Mouse (Mus musculus): Measurements from ENCODE around the gene Tpst2.
A peak's percentile ranks its signal among the peaks of the same experiment; 100 is the strongest.

Tpst2 gene

DNA sequence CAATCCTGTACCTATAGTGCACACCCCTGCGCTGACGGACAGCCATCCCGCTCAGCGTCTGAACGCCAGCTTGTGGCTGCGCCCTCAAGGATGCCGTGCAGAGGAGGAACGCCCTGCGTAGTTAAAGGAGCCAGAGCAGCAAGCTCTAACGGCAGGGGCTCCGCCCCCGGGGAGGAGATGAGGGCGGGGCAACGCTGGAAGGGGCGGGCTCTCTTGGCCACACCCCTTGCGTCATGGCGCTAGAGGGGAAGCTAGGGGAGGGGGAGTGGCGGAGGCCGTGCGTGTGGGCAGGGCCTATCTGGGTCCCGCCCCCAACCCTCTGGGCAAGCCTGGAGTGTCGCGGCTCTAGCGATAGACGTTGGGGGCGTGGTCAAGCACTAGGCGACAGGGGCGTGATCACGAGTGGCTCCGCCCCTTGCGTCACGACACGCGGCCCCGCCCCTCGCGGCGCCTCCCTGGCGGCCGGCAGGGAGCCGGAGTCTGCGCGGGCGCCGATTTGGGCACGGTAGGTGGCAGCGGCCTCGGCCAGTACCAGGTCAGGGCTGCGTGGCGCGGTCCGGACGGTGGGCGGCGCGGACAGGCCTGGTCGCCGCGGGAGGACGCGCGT, at the start of gene Tpst2:
Gene Tpst2, plus strand, starts transcription at position 425 of the 607 bp plus-strand sequence.
- DNase-seq, result peak; percentile 100

DNA sequence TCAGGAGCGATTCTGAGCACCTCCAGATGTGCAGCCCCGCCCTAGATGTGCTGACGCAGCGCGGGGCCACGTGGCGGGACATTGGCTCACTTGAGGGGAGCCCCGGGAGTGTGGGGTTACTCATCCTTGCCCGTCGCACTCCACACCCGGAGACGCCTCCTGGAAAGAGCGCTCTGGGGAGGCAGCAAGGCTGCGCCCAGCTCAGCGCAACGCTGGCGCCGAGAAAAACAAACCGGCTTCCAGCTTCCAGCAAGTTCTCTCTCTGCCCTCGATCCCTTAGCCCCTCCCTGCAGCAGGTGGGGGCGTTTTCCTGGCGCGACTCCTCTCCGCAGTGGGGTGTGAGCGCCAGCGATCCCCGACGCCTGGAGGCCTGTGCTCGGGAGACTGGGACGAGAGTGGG, 49.1 kb upstream of the Tpst2 start:
- peak; percentile 81 for DNase-seq

DNA sequence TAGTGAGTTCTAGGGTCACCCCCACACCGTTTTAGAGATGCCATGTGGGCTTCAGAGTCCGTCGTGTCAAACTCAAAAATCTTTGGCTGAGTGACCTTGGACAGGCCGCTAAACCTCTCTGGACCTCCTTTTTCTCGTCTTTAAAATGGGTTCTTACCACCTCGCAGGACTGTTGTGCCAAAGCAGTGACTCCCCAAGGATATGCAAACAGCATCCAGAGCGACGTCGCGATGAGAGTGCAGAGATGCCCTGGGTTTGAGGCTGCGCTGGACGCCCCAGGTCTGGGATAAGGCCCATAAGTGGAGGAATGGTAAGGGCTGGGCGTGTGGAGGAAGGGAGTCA, 48.6 kb upstream of the Tpst2 start:
- no peak for DNase-seq

DNA sequence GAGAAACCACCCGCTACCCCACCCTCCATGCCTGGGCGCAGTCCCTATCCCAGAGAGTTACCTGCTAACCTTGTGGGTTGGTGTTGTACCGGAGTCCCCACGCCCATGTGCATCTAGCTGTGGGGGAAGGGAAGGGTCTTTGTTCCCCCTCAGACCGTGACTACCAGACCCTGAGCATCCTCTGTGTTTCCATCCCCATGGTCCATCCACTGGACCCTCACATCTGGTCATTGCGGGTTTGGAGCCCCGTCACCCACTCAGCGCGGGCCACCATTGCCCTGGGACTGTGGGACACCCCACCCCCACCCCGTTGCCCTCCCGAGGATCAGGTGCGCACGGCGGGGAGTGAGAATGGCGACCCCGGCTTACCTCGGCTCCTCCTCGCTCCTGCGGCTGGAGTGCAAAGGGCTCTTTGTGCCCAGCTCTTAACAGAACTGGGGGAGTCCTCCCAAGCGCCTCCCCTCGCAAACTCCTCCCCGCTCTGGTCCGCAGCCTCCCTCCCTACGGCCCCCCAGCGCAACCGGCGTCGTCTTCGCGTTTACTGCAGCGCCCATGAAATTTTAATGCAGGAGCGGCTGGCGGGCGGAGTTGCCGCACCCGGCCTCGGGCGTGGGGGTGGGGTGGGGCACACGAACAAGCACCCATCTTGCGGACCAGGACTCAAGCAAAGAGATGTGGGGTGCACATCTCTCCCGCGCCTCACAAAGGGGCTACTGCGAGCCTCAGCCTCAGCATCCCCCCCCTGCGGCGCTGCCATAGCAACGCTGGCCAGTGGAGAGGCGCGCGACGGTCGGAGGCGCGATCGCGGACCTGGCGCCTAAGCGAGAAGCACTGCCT, 48.0 kb upstream of the Tpst2 start:
- peak; percentile 84 for DNase-seq

DNA sequence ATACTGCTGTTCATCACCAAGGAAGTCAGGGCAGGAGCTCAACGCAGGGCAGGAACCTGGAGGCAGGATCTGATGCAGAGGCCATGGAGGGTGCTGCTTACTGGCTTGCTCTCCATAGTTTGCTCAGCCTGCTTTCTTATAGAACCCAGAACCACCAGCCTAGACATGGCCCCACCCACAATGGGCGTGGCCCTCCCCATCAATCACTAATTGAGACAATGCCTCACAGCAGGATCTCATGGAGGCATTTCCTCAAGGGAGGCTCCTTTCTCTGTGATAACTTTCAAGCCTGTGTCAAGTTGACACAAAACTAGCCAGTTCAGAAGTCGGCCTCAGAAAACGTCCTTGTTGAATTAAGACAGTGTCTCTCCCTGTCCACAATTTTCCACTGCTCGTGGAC, 40.7 kb upstream of the Tpst2 start:
- no peak for DNase-seq

DNA sequence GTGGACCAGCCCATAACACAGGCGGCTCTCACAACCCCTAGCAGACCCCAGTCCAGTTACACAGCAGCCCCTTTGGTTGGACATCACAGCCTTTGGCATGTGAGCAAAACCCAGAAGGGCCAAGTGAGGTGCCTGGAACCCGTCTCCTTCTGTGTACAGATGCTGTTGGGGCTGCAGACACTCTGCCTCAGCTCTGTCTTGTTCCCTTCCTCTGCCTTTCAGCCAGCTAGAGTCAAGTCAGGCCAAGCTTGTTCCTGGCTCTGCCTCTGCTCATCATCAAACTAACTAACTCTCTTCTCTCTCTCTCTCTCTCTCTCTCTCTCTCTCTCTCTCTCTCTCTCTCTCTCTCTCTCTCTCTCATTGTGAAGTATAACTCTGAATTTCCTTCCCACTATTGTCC, 39.9 kb upstream of the Tpst2 start:
- no peak for DNase-seq

DNA sequence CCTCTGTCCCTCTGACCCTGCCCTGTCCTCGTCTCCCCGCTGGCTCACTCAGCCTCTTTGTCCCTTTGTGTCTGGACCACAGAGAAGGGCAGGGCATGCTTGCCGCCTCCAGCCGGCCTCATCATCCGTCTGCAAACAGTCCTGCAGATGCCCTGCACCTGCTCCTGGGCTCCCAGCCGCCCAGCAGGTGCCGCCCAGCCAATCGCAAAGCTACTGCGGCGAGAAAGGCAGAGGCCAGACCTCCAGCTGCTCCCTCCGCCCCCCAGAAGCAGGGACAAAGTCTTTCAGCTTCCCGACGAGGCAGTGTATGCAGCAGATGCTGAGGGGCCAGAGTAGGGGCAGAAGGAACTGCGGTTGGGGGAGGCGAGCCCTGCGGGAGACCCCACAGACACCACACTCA, 39.1 kb upstream of the Tpst2 start:
- no peak for DNase-seq

DNA sequence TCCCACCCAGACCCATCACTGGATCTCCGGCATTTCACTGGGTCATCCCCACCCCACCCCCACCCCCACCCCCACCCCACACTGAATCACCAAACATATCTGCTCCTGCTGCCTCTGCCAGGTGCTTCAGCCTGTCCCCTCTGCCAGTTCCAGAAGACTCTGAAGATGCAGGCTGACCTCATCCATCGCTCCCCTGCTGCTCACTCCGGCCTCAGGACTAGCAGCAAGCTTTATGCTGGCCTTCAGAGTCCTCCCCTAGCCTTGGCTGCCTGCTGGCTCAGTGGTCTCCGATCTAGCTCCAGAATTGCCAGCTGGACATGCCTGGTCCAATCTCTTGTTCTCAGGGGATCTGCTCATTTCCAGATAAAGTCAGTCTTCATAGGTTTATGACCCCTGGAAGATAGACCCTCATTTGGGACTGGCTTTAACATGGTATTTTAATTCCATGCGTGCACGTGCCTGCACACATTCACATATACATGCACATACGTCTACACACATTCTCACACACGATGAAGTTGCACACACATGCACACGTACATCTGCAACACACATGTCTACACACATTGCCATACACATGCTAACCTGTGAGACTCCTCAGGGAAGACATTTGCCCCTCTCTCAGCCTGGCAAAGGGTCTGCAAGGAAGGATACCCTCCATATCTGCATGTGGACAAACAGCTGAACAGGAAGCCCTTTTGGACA, 38.5 kb upstream of the Tpst2 start:
- DNase-seq, result no peak

DNA sequence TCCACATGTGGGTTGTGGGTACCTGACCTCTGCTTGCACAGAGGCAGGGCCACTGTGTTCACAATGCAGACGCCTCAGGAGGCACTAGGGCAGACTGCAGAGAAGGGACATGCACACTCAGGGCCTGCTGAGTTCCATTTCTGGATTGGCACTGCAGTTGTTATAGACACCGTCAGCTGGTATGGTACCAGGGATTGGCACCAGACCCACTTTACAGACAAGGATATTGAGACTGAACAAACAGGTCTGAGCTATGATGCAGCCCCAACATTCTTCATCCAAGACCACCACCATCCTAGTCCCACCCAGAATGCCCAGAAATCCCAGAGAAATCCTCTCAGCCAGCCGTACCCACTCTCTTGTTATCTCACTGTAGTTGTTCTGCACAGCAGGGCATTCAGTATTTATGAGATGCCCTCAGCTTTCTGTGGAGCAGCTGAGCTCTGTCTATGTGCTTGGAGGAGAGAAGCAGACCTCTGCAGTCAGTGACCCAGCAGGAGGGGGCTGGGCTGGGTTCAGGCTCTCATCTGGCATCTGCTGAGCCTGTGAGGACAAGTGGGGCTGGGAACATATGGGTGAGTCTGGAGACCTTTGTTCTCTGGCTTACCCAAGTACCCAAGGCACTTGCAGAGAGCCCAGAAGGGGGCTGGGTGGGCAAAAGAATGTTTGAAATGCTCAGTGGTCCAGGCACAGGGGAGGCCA, 37.6 kb upstream of the Tpst2 start:
- no peak for DNase-seq

DNA sequence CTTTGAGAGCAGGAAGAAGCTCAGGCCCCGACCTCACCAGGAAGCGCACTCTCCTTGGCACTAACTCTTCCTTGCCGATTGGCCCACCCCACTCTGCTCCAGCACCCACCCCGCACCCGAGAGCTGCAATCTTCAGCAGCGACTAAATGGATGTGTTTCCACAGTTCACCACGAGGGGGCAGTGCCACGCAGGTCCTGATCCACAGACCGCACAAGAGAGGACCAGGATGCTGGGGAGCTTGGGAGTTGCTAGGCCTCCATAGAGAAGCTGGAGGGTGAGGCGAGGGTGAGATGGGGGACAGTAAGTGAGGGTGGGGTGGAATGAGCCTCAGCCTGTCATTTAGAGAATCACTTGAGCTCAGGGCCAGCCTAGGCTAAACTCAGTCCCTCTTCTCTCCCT, 35.7 kb upstream of the Tpst2 start:
- DNase-seq, result peak; percentile 82

DNA sequence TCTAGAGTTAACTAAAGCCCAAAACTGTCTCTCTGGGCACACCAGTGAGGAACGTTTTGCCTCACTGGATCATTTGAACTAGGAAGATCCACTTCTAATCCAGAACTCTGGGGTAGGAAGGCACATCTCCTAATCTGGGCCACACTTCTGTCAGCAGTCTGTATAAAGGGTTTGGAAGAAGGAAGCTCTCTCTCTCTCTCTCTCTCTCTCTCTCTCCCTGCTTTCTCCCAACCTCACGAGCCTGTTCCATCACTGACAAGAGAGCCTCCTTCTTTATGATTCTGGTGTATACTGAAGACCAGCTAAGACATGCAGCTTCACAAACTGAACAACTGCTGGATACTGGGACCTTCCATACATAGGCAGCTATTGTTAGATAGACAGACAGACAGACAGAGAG, 34.6 kb upstream of the Tpst2 start:
- DNase-seq, result no peak

DNA sequence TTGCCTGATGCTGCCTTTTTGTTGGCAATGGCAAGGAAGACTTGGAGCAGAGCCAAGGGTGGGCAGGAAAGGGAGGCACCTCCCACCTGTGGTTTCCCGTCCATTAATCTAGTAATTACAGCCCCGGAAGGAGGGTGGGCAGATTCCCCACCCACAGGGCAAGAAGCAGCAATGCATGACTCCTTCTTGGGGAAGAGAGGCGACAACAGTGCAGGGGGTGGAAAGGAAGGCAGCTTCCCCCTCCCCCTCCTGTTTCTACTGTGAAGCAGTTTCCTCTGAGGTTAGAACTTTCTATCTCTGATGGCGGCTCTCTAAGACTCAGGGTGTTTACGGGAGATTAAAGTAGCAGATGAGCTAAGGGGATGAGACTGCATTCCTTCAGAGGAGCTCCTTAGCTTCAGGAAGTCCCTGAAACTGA, 34.1 kb upstream of the Tpst2 start:
- no peak for DNase-seq

DNA sequence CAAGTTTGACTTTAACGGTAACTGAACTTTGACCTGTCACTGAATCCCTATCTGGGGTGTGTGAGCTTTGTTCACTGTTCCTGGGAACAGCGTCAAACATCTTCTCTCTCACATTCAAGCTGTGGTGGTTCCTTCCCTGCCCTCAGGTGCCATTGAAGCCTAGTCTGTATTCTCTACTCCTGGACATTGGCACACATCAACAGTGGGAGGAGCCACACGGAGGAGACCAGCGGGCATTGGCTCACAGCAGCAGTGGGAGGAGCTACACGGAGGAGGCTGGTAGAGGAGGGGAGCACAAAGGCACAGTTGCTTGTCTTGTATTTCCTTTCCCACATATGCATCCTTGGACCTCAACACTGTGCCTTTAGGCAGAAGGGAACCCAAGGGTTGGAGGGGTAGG, 33.5 kb upstream of the Tpst2 start:
- DNase-seq, result no peak

DNA sequence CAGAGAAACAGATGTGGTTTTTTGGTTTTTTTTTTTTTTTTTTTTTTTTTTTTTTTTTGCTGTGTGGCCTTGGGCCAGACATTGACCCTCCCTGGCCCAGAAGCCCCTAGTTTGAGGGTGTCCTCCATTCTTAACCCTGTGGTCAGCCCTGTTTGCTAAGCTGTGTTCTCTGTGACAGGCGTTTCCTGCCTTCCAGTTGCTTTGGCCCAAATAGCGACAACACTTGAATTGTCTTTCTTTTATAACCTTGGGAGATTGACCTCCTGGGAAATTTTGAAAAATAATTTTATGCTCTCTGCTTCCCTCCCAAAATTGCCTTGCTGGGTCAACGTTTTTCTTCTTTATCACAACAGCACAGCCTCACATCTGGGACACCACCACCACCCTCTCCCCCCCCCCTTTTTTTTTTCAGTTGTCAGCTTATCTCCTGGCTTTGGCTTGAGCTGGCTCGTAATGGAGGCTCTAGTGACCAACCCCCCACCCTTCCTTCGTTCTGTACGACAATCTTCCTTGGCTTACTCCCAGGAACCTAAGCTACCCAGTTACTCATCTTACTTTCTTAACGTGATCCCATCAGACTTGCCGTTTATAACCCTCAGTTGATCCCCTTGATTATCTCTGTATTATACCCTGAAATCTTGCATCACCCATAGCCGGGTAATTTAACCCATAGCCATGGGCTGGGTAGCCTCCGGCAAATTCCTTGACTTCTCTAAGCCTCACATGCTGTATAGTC, 32.8 kb upstream of the Tpst2 start:
- no peak for DNase-seq

DNA sequence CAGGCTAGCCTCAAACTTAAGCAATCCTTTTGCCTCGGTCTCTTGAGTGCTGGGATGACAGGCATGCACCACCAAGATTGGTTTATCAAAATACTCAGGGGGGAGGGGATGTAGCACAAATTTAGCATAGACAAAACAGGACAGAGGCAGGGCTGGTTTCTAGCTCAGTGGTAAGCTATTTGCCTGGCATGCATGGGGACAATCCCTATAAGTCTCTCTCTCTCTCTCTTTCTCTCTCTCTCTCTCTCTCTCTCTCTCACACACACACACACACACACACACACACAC, 32.3 kb upstream of the Tpst2 start:
- DNase-seq, result no peak

DNA sequence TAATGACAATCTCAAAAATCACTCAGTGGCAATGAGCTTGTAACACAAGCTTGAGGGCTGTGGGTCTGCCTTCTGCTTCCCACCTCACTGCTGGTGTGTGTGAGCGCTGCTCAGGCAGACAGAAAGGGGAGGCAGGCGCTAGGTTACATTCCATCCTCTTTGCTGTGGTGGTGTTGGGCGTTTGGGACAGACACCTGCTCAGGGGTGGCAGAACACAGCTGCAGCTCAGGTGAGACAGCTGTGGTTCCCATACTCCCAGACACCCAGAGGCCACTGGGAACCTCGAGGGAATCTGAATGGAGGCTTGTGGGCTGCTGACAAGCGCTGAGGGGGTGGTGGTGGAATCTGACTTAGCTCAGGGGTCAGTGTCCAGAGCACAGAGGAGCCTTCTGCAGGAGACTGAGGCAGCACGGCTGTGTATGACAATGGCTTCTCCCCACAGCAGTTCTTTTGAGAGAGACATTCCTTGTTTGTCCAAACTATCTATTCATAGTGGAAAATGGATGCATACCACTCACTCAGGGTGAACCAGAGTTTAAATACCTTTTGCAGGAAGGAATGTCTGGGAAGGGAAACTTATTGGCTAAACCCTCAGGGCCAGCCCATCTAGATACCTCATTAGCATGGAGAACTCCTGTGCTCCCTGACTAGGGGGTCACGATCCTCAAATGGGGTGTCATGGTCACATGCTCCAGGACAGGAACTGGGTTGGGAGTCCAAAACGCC, 31.4 kb upstream of the Tpst2 start:
- no peak for DNase-seq

DNA sequence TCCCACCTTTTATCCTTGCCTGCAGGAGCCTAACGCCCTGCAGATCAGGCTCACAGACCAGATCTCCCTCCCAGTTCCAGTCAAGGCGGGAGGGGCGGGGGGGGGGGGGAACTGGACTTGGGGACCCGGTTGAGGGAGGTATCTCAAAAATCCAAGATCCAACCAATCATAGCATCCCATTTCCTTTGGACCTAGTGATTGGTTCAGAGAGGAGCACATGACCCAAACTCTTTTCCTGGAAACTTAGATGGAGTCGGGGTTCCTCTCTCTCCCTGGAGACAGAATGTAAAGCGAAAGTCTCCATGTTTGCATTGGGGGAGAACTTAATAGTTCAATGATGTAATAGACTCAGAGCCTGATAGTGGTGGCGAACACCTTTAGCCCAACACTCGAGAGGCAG, 29.1 kb upstream of the Tpst2 start:
- no peak for DNase-seq

DNA sequence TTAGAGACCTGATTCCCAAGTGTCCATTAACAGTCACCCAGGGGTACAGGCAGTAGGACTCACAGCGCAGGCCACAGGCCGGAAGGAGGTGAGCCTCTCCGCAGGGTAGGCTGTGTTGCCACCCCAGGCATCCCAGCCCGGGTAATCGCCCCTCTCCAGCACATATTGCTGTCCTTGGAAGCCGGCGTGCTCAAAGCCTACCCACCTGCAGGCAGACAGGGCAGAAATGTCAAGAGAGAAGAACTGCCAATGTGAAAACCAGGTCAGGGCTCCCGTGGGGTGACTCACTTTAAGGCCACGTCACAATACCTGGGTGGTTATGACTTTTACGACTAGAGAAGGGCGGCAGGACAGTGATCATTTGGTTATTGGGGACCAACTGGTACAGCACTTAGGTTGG, 27.4 kb upstream of the Tpst2 start:
- no peak for DNase-seq

DNA sequence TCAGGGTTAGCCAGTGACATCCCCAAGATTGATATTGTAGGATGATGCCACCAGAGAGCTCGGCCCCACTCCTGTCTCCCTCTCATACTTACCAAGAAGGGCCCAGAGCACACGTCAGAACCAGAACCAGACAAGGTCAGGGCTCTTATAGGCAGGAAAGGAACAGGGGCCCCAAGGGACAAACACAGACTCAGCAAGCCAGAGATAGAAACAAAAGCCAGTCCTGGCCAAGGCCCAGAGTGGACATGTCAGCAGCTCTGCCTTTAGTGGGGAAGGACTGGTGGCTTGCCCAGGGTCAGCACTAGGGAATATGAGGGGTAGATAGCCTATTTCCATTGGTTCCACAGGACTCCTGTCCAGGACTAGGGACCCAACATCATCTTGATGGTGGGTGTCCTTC, 24.1 kb upstream of the Tpst2 start, which contains the start of gene Cryba4:
Gene Cryba4, minus strand, starts transcription at position 119 of the 400 bp plus-strand sequence.
- no peak for DNase-seq

DNA sequence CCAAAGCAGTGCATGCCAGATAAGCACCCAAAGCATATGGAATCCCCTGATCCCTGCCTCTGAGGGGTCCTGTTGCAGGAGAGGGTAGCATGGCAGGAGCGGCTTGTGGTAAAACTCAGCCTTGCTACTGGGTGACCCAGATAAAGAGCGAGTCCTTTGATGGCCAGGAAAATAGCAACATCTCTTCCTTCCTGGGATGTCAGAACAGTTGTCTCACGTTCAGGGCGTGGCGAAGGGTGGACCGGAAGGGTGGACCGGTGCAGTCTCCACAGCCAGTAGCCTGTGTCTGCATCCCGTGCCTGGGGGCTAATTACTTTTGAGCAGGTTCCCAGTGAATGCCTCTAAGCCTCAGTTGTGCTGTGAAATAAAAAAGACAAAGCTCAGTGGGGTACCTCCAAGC, 23.3 kb upstream of the Tpst2 start:
- DNase-seq, result no peak

DNA sequence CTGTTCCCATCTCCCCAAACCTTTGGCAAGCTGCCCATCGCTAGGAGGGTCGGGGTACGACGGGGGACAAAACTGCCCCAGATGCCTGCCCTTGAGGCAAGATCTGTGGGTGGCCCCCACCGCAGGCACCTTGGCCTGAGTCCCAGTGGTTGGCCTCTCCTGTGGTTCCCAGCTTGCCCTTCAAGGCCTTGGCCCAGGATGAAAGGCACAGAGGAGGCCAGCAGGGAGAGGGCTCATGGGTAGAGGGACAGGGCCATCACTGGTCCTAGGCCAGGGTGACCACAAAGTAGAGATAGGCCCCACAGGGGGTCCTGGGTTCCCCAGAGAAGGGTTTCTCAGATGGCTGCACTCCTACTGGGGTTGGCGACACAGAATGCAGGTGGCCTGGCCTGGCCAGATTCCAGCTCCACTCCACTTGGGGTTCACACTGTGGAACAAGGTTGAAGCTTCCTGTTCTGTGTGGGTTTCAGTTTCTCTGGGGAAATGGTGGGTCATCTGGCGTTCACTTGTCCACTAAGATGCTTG, 22.1 kb upstream of the Tpst2 start:
- DNase-seq, result peak; percentile 51

DNA sequence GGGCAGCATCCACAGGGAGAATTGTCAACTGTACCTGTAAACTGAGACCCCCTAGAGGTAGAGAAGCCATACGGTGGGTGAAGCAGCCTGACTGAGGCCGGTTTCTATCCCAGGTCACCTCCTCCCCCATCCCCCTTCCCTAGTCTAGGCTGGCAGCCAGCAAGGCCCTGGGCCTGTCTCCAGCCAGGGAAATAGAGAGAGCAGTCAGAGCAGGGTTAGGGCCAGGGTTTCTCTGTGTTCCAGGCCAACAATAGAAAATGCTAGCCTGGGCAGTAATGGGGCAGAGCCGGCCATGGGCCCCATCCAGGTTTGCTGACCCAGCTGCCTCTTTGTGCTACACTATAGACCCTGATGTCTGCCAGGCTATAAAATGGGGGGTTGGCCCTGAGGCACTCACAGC, 21.1 kb upstream of the Tpst2 start, which contains the start of gene Crybb1:
Gene Crybb1, plus strand, starts transcription at position 390 of the 400 bp plus-strand sequence.
- peak; percentile 65 for DNase-seq

Measured in right cerebral cortex, postnatal 25 days (tissue).